Mouse (Mus musculus): ENCODE measurements around the gene Mbd3l1.

DNA sequence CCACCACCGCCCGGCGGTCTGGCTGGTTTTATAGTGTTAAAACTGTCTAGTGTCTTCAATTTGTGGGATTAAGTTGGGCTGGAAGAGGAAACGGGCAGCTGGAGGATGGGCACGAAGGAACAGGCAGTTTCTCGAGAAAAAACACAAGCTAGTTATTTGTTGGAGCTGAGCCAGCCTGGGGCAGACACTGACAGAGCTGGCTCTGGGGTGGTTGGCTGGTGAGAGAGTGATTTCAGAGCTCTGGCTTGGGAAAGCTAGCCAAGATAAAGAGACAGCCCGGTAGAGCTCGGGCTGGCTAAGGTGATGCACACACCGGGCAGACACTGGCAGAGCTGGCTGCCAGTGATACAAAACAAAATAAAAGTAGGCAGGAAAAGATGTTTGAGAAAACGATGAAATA is 46.5 kb upstream of the Mbd3l1 start:
- TF ChIP-seq POLR2A (IDR thresholded peaks at IDR 0.05; ENCODE audit: borderline replicate concordance, insufficient read depth, low read length) (no peak), CTCF (IDR thresholded peaks at IDR 0.05; ENCODE audit: borderline replicate concordance, insufficient read depth, low read depth, low read length) (no peak)
